Mouse (Mus musculus): Measurements from ENCODE around the gene Gm10959. TPM values are rescaled to one million over a fixed set of nuclear protein-coding genes. Genes with fewer than 3 reads are reported as not detected.

The Gm10959 gene
- total and polyA plus RNA-seq, 3 experiments = not detected

DNA sequence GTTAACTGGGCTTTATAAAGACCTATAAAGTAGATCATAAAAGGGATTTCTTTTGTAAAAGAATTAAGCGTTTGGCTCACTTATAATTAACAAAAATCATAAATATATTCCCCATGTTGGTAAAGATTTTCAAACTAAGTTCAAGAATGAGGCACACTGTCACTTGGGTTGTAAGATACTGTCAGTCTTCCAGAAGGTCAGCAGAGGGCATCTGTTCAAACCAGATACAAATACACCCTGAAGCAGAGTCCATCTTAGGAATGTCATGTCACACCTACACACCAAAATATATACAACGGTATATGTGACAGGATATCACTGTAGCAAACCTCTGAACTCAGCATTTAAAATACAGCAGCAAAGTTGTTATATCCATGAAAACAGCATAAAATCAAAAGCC lies 31.0 kb upstream of the Gm10959 start:
- Histone ChIP-seq H3K4me3 (ENCODE audit: control insufficient read depth in 1 of 2, insufficient read depth in 1 of 2, low read depth in 2 of 2, low read length in 2 of 2) (no peak overlapping the region), H3K4me1 (ENCODE audit: control insufficient read depth in 1 of 2, insufficient read depth in 2 of 2, low read length in 2 of 2) (no peaks in the 10 kb centered on the region), H3K36me3 (ENCODE audit: control insufficient read depth in 1 of 2, insufficient read depth in 2 of 2, low read length in 2 of 2) (no peaks in the 10 kb centered on the region; a peak in 1 of 4 replicates), H3K27me3 (ENCODE audit: control insufficient read depth in 1 of 2, insufficient read depth in 2 of 2, low read length in 2 of 2) (no peaks in the 10 kb centered on the region), H3K27ac (ENCODE audit: control insufficient read depth, low read depth, low read length) (no peak overlapping the region), H3K9ac (ENCODE audit: control insufficient read depth, low read depth, low read length, poor library complexity, severe bottlenecking) (no peak overlapping the region), H3K79me2 (ENCODE audit: control insufficient read depth, insufficient read depth, low read length, poor library complexity) (no peaks in the 10 kb centered on the region), H3K9me3 (replicated peaks; ENCODE audit: insufficient read depth, low read length) (no peaks in the 10 kb centered on the region)
- no peak for DNase-seq (ENCODE audit: low read depth, low spot score)
- no peak for TF ChIP-seq GATA1 (IDR thresholded peaks at IDR 0.05; ENCODE audit: low read depth, low read length)
- TF ChIP-seq TAL1 (IDR thresholded peaks at IDR 0.05; ENCODE audit: low read length) = no peak
- TF ChIP-seq CHD2 (IDR thresholded peaks at IDR 0.05; ENCODE audit: low read length) = no peak
- no peak for TF ChIP-seq TCF12 (IDR thresholded peaks at IDR 0.05; ENCODE audit: low read depth, low read length)
- TF ChIP-seq MAX (IDR thresholded peaks at IDR 0.05; ENCODE audit: low read length) = no peak
- TF ChIP-seq KAT2A (conservative IDR thresholded peaks at IDR 0.05; ENCODE audit: low read depth, low read length) = no peak
- TF ChIP-seq SMC3 (IDR thresholded peaks at IDR 0.05; ENCODE audit: low read depth, low read length) = no peak
- TF ChIP-seq ZC3H11A (IDR thresholded peaks at IDR 0.05; ENCODE audit: low read depth, low read length) = no peak
- TF ChIP-seq TBP (IDR thresholded peaks at IDR 0.05; ENCODE audit: low read depth, low read length) = no peak
- no peak for TF ChIP-seq POLR2AphosphoS5 (IDR thresholded peaks at IDR 0.05; ENCODE audit: borderline replicate concordance, low read depth, low read length)
- no peak for TF ChIP-seq UBTF (IDR thresholded peaks at IDR 0.05; ENCODE audit: borderline replicate concordance, insufficient read depth, low read depth, low read length)
- no peak for TF ChIP-seq CHD1 (IDR thresholded peaks at IDR 0.05; ENCODE audit: low read depth, low read length)
- no peak for TF ChIP-seq JUND (IDR thresholded peaks at IDR 0.05; ENCODE audit: low read depth, low read length)
- TF ChIP-seq EP300 (IDR thresholded peaks at IDR 0.05; ENCODE audit: low read depth in 1 of 2, low read length in 2 of 2) = no peak
- no peak for TF ChIP-seq ZNF384 (IDR thresholded peaks at IDR 0.05; ENCODE audit: low read depth, low read length)
- no peak for TF ChIP-seq MAZ (IDR thresholded peaks at IDR 0.05; ENCODE audit: low read depth, low read length)
- TF ChIP-seq HCFC1 (IDR thresholded peaks at IDR 0.05; ENCODE audit: low read depth, low read length) = no peak

DNA sequence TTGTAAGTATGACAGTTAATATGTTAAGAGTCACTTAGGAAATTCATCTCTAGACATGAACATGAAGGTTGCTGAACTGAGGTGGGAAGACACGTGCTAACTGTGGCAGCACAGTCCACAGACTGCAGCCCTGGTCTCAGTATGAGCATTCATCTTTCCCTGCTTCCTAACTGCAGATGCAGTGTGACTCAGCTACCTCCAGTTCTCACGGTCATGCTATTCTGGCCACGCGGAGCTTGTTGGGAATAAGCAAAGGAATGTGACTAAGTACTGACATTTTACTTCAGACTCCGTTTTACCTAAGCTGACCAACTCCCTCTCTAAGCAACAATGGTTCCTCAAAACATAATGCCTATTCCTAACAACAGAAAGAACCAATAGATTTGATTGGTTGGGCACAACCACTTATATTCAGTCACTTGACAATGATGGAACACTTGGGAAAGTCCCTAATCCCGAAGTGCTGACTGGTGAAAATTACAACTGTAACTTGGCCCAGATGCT lies 24.3 kb upstream of the Gm10959 start:
- H3K27me3 ChIP-seq (ENCODE audit: control insufficient read depth in 1 of 2, insufficient read depth in 2 of 2, low read length in 2 of 2) = no peaks in the 10 kb centered on the region
- no peak overlapping the region for H3K9ac ChIP-seq (ENCODE audit: control insufficient read depth, low read depth, low read length, poor library complexity, severe bottlenecking)
- H3K4me1 ChIP-seq (ENCODE audit: control insufficient read depth in 1 of 2, insufficient read depth in 2 of 2, low read length in 2 of 2) = no peaks in the 10 kb centered on the region
- H3K4me3 ChIP-seq (ENCODE audit: control insufficient read depth in 1 of 2, insufficient read depth in 1 of 2, low read depth in 2 of 2, low read length in 2 of 2) = no peak overlapping the region
- TF ChIP-seq JUND (IDR thresholded peaks at IDR 0.05; ENCODE audit: low read depth, low read length) (no peak), E2F4 (IDR thresholded peaks at IDR 0.05; ENCODE audit: borderline replicate concordance, low read depth, low read length) (no peak), ZC3H11A (IDR thresholded peaks at IDR 0.05; ENCODE audit: low read depth, low read length) (no peak), MAFK (IDR thresholded peaks at IDR 0.05; ENCODE audit: borderline replicate concordance, low read depth, low read length) (no peak), CHD1 (IDR thresholded peaks at IDR 0.05; ENCODE audit: low read depth, low read length) (no peak), NELFE (IDR thresholded peaks at IDR 0.05; ENCODE audit: low read depth, low read length) (no peak), ELF1 (IDR thresholded peaks at IDR 0.05; ENCODE audit: low read depth, low read length) (no peak), MAX (IDR thresholded peaks at IDR 0.05; ENCODE audit: low read length) (no peak), RAD21 (IDR thresholded peaks at IDR 0.05; ENCODE audit: low read depth, low read length) (no peak)
- H3K27ac ChIP-seq (ENCODE audit: control insufficient read depth, low read depth, low read length) = no peak overlapping the region
- no peak for DNase-seq (ENCODE audit: low read depth, low spot score)
- no peaks in the 10 kb centered on the region for H3K79me2 ChIP-seq (ENCODE audit: control insufficient read depth, insufficient read depth, low read length, poor library complexity)
- H3K9me3 ChIP-seq (replicated peaks; ENCODE audit: insufficient read depth, low read length) = no peaks in the 10 kb centered on the region
- no peaks in the 10 kb centered on the region for H3K36me3 ChIP-seq (ENCODE audit: control insufficient read depth in 1 of 2, insufficient read depth in 2 of 2, low read length in 2 of 2)
